Mouse (Mus musculus) midbrain, embryonic 11.5 days (tissue): ENCODE measurements around the gene Bmpr1b. TPM values are rescaled to one million over a fixed set of nuclear protein-coding genes. Genes with fewer than 3 reads are reported as not detected.

Experiments
- ATAC-seq: fragments of 200-750 bp; cut with Nextera tagmentation; 2 replicates; pipeline ENCODE4 v1.8.0; 2017; ENCODE audit warnings: moderate TSS enrichment, moderate library complexity; ENCODE audit not compliant: low FRiP score
- DNase-seq: peaks from one replicate; pipeline ENCODE4 v3.0.0; 2015; ENCODE audit warnings: low spot score; ENCODE audit errors: missing footprints
- H3K27ac ChIP-seq: fragments of 300-500 bp; sonication (generic); 2 replicates; pipeline ENCODE4 v1.5.1; 2014; ENCODE audit warnings: low read depth, low read length
- H3K27me3 ChIP-seq: fragments of 300-500 bp; sonication (generic); 2 replicates; pipeline ENCODE4 v1.6.1; 2014; ENCODE audit warnings: mild to moderate bottlenecking, low read length, moderate library complexity, mixed read lengths; ENCODE audit not compliant: control insufficient read depth, insufficient read depth
- H3K36me3 ChIP-seq: fragments of 300-500 bp; sonication (generic); 2 replicates; pipeline ENCODE4 v1.6.1; 2014; ENCODE audit warnings: mild to moderate bottlenecking, low read length, moderate library complexity, mixed read lengths; ENCODE audit not compliant: control insufficient read depth, insufficient read depth
- H3K4me1 ChIP-seq: fragments of 300-500 bp; sonication (generic); 2 replicates; pipeline ENCODE4 v1.6.1; 2014; ENCODE audit warnings: low read length; ENCODE audit not compliant: control insufficient read depth, insufficient read depth
- H3K4me2 ChIP-seq: fragments of 300-500 bp; sonication (generic); 2 replicates; pipeline ENCODE4 v1.6.1; 2014; ENCODE audit warnings: mild to moderate bottlenecking, moderate library complexity
- H3K4me3 ChIP-seq: fragments of 300-500 bp; sonication (generic); 2 replicates; pipeline ENCODE4 v1.5.1; 2014; ENCODE audit warnings: low read depth, low read length
- H3K9ac ChIP-seq: fragments of 300-500 bp; sonication (generic); 2 replicates; pipeline ENCODE4 v1.6.1; 2014; ENCODE audit warnings: low read length
- H3K9me3 ChIP-seq: fragments of 300-500 bp; sonication (generic); 2 replicates; pipeline ENCODE4 v1.6.1; 2016; ENCODE audit warnings: low read length; ENCODE audit not compliant: control insufficient read depth
- WGBS: fragments of 180-500 bp; shearing (Covaris S2); extraction: QIAGEN DNeasy Blood & Tissue Kit; methylation state at CpG from one replicate; pipeline ENCODE4 v1.1.7; 2014; 5-methylcytosine and 5-hydroxymethylcytosine counted together
- polyA plus RNA-seq: library from polyadenylated mRNA; unstranded; fragments of >200 nt; fragmentation: Nextera tagmentation; extraction: Ambion mirVana; gene quantifications from 2 replicates; pipeline ENCODE4 v1.2.1, GENCODE M21; 2014

The Bmpr1b gene
- polyA plus RNA-seq, 1 experiment from 2014 or later, result 5.5 TPM

GRCm38 (mm10) chr3:141921161-141921560, 248.1 kb downstream of the Bmpr1b start:
- H3K27ac ChIP-seq, result no peak overlapping the region
- no peak overlapping the region for H3K4me3 ChIP-seq
- no peak overlapping the region for H3K9ac ChIP-seq
- H3K36me3 ChIP-seq, result no peaks in the 10 kb centered on the region
- ATAC-seq (no peak), DNase-seq (no peak)
- H3K4me2 ChIP-seq, result no peak overlapping the region
- 64% methylated on average over 4 of the region's 4 CpGs for WGBS
- H3K9me3 ChIP-seq, result no peaks in the 10 kb centered on the region
- H3K27me3 ChIP-seq, result no peaks in the 10 kb centered on the region
- no peaks in the 10 kb centered on the region for H3K4me1 ChIP-seq

GRCm38 (mm10) chr3:141919661-141920060, 249.6 kb downstream of the Bmpr1b start:
- no peak overlapping the region for H3K27ac ChIP-seq
- DNase-seq (no peak), ATAC-seq (no peak)
- H3K4me3 ChIP-seq, result no peak overlapping the region
- H3K4me2 ChIP-seq, result no peak overlapping the region
- no peaks in the 10 kb centered on the region for H3K4me1 ChIP-seq
- 62% methylated on average over 3 of the region's 3 CpGs for WGBS
- no peaks in the 10 kb centered on the region for H3K27me3 ChIP-seq
- no peaks in the 10 kb centered on the region for H3K36me3 ChIP-seq
- H3K9ac ChIP-seq, result no peak overlapping the region
- H3K9me3 ChIP-seq, result no peaks in the 10 kb centered on the region

GRCm38 (mm10) chr3:141917166-141917565, 252.1 kb downstream of the Bmpr1b start:
- Histone ChIP-seq H3K9me3 (no peaks in the 10 kb centered on the region), H3K4me1 (no peaks in the 10 kb centered on the region), H3K27ac (no peak overlapping the region), H3K9ac (no peak overlapping the region), H3K27me3 (no peaks in the 10 kb centered on the region), H3K36me3 (no peaks in the 10 kb centered on the region), H3K4me3 (no peak overlapping the region), H3K4me2 (no peak overlapping the region)
- DNase-seq (no peak), ATAC-seq (no peak)
- WGBS, result 82% methylated on average over 4 of the region's 4 CpGs

- Histone ChIP-seq H3K27me3 (no peaks in the 10 kb centered on the region), H3K9ac (no peak overlapping the region), H3K9me3 (no peaks in the 10 kb centered on the region), H3K36me3 (no peaks in the 10 kb centered on the region), H3K4me2 (no peak overlapping the region), H3K27ac (no peak overlapping the region), H3K4me1 (no peaks in the 10 kb centered on the region), H3K4me3 (no peak overlapping the region)
- no peak for DNase-seq
- WGBS, result 89% methylated on average over 3 of the region's 3 CpGs
- no peak for ATAC-seq
Measured at GRCm38 (mm10) chr3:141915995-141916394, 253.2 kb downstream of the Bmpr1b start.

GRCm38 (mm10) chr3:141914588-141914987, 254.6 kb downstream of the Bmpr1b start:
- Histone ChIP-seq H3K36me3 (no peaks in the 10 kb centered on the region), H3K9me3 (no peaks in the 10 kb centered on the region), H3K4me3 (no peak overlapping the region), H3K27ac (no peak overlapping the region), H3K27me3 (no peaks in the 10 kb centered on the region), H3K4me1 (no peaks in the 10 kb centered on the region), H3K4me2 (no peak overlapping the region), H3K9ac (no peak overlapping the region)
- 85% methylated on average over 3 of the region's 3 CpGs for WGBS
- no peak for DNase-seq
- no peak for ATAC-seq

- no peak overlapping the region for H3K4me2 ChIP-seq
- DNase-seq (no peak), ATAC-seq (no peak)
- no peaks in the 10 kb centered on the region for H3K27me3 ChIP-seq
- H3K4me1 ChIP-seq, result peaks cover 7% of the 10 kb centered on the region
- H3K27ac ChIP-seq, result no peak overlapping the region
- H3K4me3 ChIP-seq, result no peak overlapping the region
- H3K36me3 ChIP-seq, result no peaks in the 10 kb centered on the region
- no peaks in the 10 kb centered on the region for H3K9me3 ChIP-seq
- H3K9ac ChIP-seq, result no peak overlapping the region
- WGBS, result 93% methylated on average over 2 of the region's 2 CpGs
Measured at GRCm38 (mm10) chr3:141909136-141909535, 260.1 kb downstream of the Bmpr1b start.

- ATAC-seq, result no peak
Measured at GRCm38 (mm10) chr3:141905903-141906623, 263.2 kb downstream of the Bmpr1b start.

GRCm38 (mm10) chr3:141900361-141900760, 268.9 kb downstream of the Bmpr1b start:
- Histone ChIP-seq H3K9ac (no peak overlapping the region), H3K4me1 (no peaks in the 10 kb centered on the region), H3K27ac (no peak overlapping the region), H3K27me3 (no peaks in the 10 kb centered on the region), H3K36me3 (no peaks in the 10 kb centered on the region), H3K9me3 (no peaks in the 10 kb centered on the region), H3K4me2 (no peak overlapping the region), H3K4me3 (no peak overlapping the region)
- DNase-seq (no peak), ATAC-seq (no peak)
- WGBS, result 86% methylated on average over 3 of the region's 3 CpGs

More at GRCm38 (mm10) chr3:141905903-141906623, 263.2 kb downstream of the Bmpr1b start:
- WGBS, result 55% methylated on average over 6 of the region's 6 CpGs
- no peak overlapping the region for H3K9ac ChIP-seq
- no peaks in the 10 kb centered on the region for H3K9me3 ChIP-seq
- no peaks in the 10 kb centered on the region for H3K27me3 ChIP-seq
- DNase-seq, result no peak
- H3K36me3 ChIP-seq, result no peaks in the 10 kb centered on the region
- no peak overlapping the region for H3K27ac ChIP-seq
- peaks cover 7% of the 10 kb centered on the region for H3K4me1 ChIP-seq
- no peak overlapping the region for H3K4me3 ChIP-seq
- no peak overlapping the region for H3K4me2 ChIP-seq

GRCm38 (mm10) chr3:141899521-141899920, 269.7 kb downstream of the Bmpr1b start:
- Histone ChIP-seq H3K36me3 (no peaks in the 10 kb centered on the region), H3K4me2 (no peak overlapping the region), H3K4me3 (no peak overlapping the region), H3K27ac (no peak overlapping the region), H3K27me3 (no peaks in the 10 kb centered on the region), H3K9ac (no peak overlapping the region), H3K9me3 (no peaks in the 10 kb centered on the region), H3K4me1 (no peaks in the 10 kb centered on the region)
- ATAC-seq (no peak), DNase-seq (no peak)
- WGBS, result 94% methylated on average over 2 of the region's 2 CpGs
